ENCODE assay signal across 8 mouse cellular contexts in genomic region chr1:159670629-159671150, GRCm38 (mm10).
DNase-seq lines count a peak whose midpoint lies in the region; ATAC-seq and TF ChIP-seq lines count a peak whose summit lies in the region.

No protein-coding gene starts in this region.

- ATAC-seq in Patski: peak; percentile 89
- no peak for ATAC-seq in CD4-positive, CD25-positive, alpha-beta regulatory T cell, adult 4 months

- in situ Hi-C loops in Patski (cut with MboI; ENCODE audit: low pct_unique_long_range_greater_than_20kb): no loop called here

- H3K9me3 ChIP-seq in hindbrain, embryonic 10.5 days: no peaks in the 10 kb centered on the region

- peak; percentile 34 for DNase-seq in Patski (ENCODE audit: low read depth, low spot score)
- peak; percentile 88 for DNase-seq in brain, embryonic 14.5 days (ENCODE audit: low read depth)
- DNase-seq in frontal cortex, postnatal 10 days (ENCODE audit: low spot score in 2 of 2): peak; percentile 64 to 76
- DNase-seq in hindbrain, embryonic 10.5 days (ENCODE audit: low spot score): peak; percentile 43
- peak; percentile 73 to 76 for DNase-seq in layer of hippocampus, postnatal 36 days
- DNase-seq in T-cell, adult 2 months (ENCODE audit: low spot score): no peak

- peak overlapping the region; percentile 73 for H3K27ac ChIP-seq in hindbrain, embryonic 10.5 days

- no peaks in the 10 kb centered on the region for H3K79me2 ChIP-seq in myocyte (ENCODE audit: control insufficient read depth, insufficient read depth)

- H3K36me3 ChIP-seq in hindbrain, embryonic 10.5 days: no peaks in the 10 kb centered on the region
- H3K36me3 ChIP-seq in myocyte (ENCODE audit: control insufficient read depth, insufficient read depth): no peaks in the 10 kb centered on the region

- no peak for TF ChIP-seq POLR2A in brain, embryonic 14.5 days (IDR thresholded peaks at IDR 0.05; ENCODE audit: borderline replicate concordance, extremely low read depth, insufficient read depth, insufficient read length, poor library complexity, severe bottlenecking)
- TF ChIP-seq POLR2A in myocyte (IDR thresholded peaks at IDR 0.05; ENCODE audit: insufficient read length, low read depth): no peak

- CTCF ChIA-PET in Patski (lab: Charles Lee): interaction anchor here (1.1 to 3.0 kb wide), 2 partner anchors 9 to 12 kb away, joined by 3 to 9 read pairs; no protein-coding TSS in a partner anchor

- WGBS in hindbrain, embryonic 10.5 days: 23% methylated on average over 16 of the region's 16 CpGs

- POLR2A ChIA-PET in Patski (lab: Charles Lee): no interaction called here

- no peak for TF ChIP-seq CTCF in Patski (IDR thresholded peaks at IDR 0.05)
- TF ChIP-seq CTCF in brain, embryonic 14.5 days (IDR thresholded peaks at IDR 0.05; ENCODE audit: borderline replicate concordance, extremely low read depth, insufficient read depth, insufficient read length): no peak

- H3K27me3 ChIP-seq in Patski (no peaks in the 10 kb centered on the region), myocyte (ENCODE audit: control insufficient read depth, insufficient read depth, insufficient read length) (no peaks in the 10 kb centered on the region)
- H3K27me3 ChIP-seq in hindbrain, embryonic 10.5 days (ENCODE audit: insufficient read depth, poor library complexity, severe bottlenecking): no peaks in the 10 kb centered on the region

- no peak overlapping the region; the same call in 1 of the 2 replicates for H3K4me3 ChIP-seq in hindbrain, embryonic 10.5 days
- no peak overlapping the region for H3K4me3 ChIP-seq in myocyte

- no peak overlapping the region for H3ac ChIP-seq in myocyte (ENCODE audit: control insufficient read depth, insufficient read length)

- H3K4me2 ChIP-seq in myocyte (ENCODE audit: low read depth): peak overlapping the region; percentile 30

- peaks cover 14% of the 10 kb centered on the region for H3K4me1 ChIP-seq in hindbrain, embryonic 10.5 days (replicated peaks)

TF ChIP-seq in myocyte, 11 proteins besides CTCF, POLR2A, EP300 and RAD21:
- TF ChIP-seq MAX (IDR thresholded peaks at IDR 0.05; ENCODE audit: low read depth) (no peak), MYOG (IDR thresholded peaks at IDR 0.05; ENCODE audit: control insufficient read depth in 1 of 3, insufficient read depth in 1 of 3, insufficient read length in 2 of 3, low read depth in 2 of 3) (no peak), TCF3 (IDR thresholded peaks at IDR 0.05; ENCODE audit: insufficient read length, low read depth) (no peak), MYOD1 (IDR thresholded peaks at IDR 0.05; ENCODE audit: control insufficient read depth in 1 of 3, insufficient read length in 2 of 3, low read depth in 2 of 3) (no peak), REST (IDR thresholded peaks at IDR 0.05; ENCODE audit: insufficient read depth, insufficient read length) (no peak), USF1 (IDR thresholded peaks at IDR 0.05; ENCODE audit: low read depth) (no peak), E2F4 (IDR thresholded peaks at IDR 0.05; ENCODE audit: insufficient read depth) (no peak), CEBPB (IDR thresholded peaks at IDR 0.05; ENCODE audit: insufficient read depth, poor library complexity, severe bottlenecking) (no peak)
